Mouse (Mus musculus) G1E (cell line): ENCODE results near the gene Gm28230. TPM values are rescaled to one million over a fixed set of nuclear protein-coding genes. Genes with fewer than 3 reads are reported as not detected.

Source experiments
- ATAC-seq: 2 replicates; pipeline ENCODE4 v1.8.0; 2016; ENCODE audit warnings: mild to moderate bottlenecking; ENCODE audit not compliant: insufficient number of reproducible peaks, poor library complexity, low FRiP score, severe bottlenecking; ENCODE audit errors: extremely low read depth
- DNase-seq: peaks from one replicate; pipeline ENCODE4 v3.0.0; 2012; ENCODE audit warnings: low spot score
- H3K27me3 ChIP-seq: 2 replicates; pipeline ENCODE4 v1.6.1; 2012; ENCODE audit warnings: mild to moderate bottlenecking, low read length, inconsistent platforms; ENCODE audit not compliant: insufficient read depth
- H3K36me3 ChIP-seq: replicated peaks from 2 replicates; pipeline ENCODE3; 2012; ENCODE audit warnings: mild to moderate bottlenecking, inconsistent platforms
- H3K4me1 ChIP-seq: 2 replicates; pipeline ENCODE4 v1.6.1; 2012; ENCODE audit warnings: low read depth, low read length, inconsistent platforms, mixed read lengths; ENCODE audit not compliant: insufficient read depth
- H3K4me3 ChIP-seq: 2 replicates; pipeline ENCODE4 v1.5.1; 2012; ENCODE audit warnings: low read depth, mild to moderate bottlenecking, inconsistent platforms, low read length, moderate library complexity, mixed read lengths
- H3K9me3 ChIP-seq: replicated peaks from 2 replicates; pipeline ENCODE4 v1.6.1; 2012; ENCODE audit warnings: inconsistent platforms
- CTCF ChIP-seq: IDR thresholded peaks from 2 replicates; pipeline ENCODE4 v1.5.1; 2012; ENCODE audit warnings: low read depth, low read length, inconsistent platforms, mixed read lengths
- GATA1 ChIP-seq: IDR thresholded peaks from 2 replicates; pipeline ENCODE4 v1.6.1; 2012; ENCODE audit warnings: borderline replicate concordance, low read length, inconsistent platforms, mixed read lengths
- GATA2 ChIP-seq: IDR thresholded peaks from 2 replicates; pipeline ENCODE4 v1.6.1; 2012; ENCODE audit warnings: low read depth, low read length, inconsistent platforms, borderline replicate concordance
- POLR2AphosphoS5 ChIP-seq: IDR thresholded peaks from 2 replicates; pipeline ENCODE4 v1.6.1; 2012; ENCODE audit warnings: low read depth, low read length, inconsistent platforms; ENCODE audit not compliant: insufficient replicate concordance
- TAL1 ChIP-seq: conservative IDR thresholded peaks from 2 replicates; pipeline ENCODE4 v1.6.1; 2012; ENCODE audit warnings: low read depth, low read length, inconsistent platforms, mixed read lengths
- polyA plus RNA-seq: library from polyadenylated mRNA; stranded (reverse); fragments of >175 nt; gene quantifications from 2 replicates; pipeline ENCODE4 v1.2.3, GENCODE M21; 2012
- total RNA-seq, 2 experiments: library from RNA; stranded (forward) in 1 of 2; stranded (reverse) in 1 of 2; fragments of 200-1000 nt in 1 of 2; fragments of >200 nt in 1 of 2; fragmentation: Nextera tagmentation in 1 of 2; gene quantifications; 2 replicates each; pipeline ENCODE4 v1.2.3; 2014 to 2017

Gm28230 gene
- total and polyA plus RNA-seq, 3 experiments: 0.33 to 1.2 (median 0.55) TPM

DNA sequence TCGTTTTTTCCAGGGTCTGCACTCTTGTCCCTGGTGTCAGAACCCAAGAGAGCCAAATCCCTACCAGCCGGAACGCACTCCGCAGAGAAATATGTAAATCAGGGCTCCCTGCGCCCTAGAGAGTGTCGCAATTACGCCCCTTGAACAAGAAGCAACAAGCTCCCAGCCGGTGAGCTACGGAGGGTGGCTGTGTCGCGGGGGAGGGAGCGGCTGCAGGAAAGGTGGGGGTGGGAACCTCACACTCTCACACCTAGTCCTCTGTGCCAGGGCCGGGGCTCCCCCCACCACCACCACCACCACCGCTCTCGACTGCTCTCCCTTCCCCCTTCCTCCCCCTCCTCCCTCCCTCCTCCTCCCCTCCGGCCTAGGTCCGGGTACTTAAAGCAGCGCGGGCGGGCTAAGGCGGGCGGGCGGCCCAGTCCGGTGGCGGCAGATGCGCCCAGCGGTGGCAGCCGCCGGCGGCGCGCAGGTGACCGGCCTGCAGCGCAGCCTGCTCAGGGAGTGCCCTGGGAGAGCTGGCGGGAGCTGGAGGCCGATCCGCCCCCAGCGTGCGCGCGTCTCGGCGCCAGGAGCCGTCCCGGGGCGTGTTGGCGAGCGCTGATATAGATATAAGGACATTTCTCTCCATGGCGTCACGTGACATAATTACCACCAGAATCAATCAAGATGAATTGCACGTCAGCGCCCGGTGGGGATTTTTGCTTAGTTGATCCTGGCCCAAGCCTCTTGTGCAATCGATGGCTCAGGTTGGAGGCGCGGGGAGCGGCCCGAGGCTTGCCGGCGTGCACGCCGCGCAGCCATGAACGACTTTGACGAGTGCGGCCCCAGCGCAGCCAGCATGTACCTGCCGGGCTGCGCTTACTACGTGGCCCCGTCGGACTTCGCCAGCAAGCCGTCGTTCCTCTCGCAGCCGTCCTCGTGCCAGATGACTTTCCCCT is 44.7 kb upstream of the Gm28230 start:
- Histone ChIP-seq H3K4me3 (no peak overlapping the region; the same call in 1 of the 2 replicates), H3K27me3 (peaks cover 24% of the 10 kb centered on the region), H3K9me3 (peaks cover 23% of the 10 kb centered on the region), H3K36me3 (no peaks in the 10 kb centered on the region), H3K4me1 (no peaks in the 10 kb centered on the region)
- ATAC-seq: no peak
- no peak for DNase-seq
- TF ChIP-seq POLR2AphosphoS5: no peak
- TF ChIP-seq CTCF: no peak
- TF ChIP-seq GATA2: no peak
- TF ChIP-seq GATA1: no peak
- no peak for TF ChIP-seq TAL1

DNA sequence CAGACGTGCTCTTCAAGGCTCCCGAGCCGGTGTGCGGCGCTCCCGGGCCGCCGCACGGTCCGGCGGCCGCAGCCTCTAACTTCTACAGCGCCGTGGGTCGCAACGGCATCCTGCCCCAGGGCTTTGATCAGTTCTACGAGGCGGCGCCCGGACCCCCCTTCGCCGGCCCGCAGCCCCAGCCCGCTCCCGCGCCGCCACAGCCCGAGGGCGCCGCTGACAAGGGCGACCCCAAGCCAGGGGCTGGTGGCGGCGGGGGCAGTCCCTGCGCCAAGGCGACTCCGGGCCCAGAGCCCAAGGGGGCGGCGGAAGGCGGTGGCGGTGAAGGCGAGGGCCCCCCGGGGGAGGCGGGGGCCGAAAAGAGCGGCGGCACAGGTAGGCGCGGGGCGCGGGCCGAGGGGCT is 43.7 kb upstream of the Gm28230 start:
- Histone ChIP-seq H3K36me3 (no peaks in the 10 kb centered on the region), H3K27me3 (peaks cover 33% of the 10 kb centered on the region), H3K4me3 (no peak overlapping the region; the same call in 1 of the 2 replicates), H3K9me3 (peaks cover 23% of the 10 kb centered on the region), H3K4me1 (no peaks in the 10 kb centered on the region)
- no peak for DNase-seq
- TF ChIP-seq GATA2: no peak
- TF ChIP-seq POLR2AphosphoS5: no peak
- no peak for TF ChIP-seq GATA1
- no peak for TF ChIP-seq TAL1
- TF ChIP-seq CTCF: no peak
- no peak for ATAC-seq

DNA sequence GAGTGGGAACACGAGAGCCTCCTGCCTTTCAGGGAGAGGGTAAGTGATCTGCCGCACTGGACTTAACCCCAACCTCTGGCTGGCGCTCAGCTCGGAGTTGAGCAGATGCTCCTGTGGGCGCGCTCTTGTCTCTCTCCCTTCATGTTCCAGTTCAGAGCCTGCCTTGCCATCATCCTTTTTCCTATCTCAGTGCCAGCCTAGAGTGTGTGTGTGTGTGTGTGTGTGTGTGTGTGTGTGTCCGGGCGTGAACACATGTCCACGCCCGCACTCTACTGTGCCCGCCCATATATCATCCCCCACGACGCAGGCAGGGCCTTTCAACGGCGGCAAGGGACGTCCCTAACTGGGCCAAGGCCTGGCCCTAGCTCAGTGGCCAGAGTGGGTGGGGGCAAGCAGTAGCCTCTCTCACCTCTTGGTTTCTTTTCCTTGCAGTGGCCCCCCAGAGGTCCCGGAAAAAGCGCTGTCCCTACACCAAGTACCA is 43.0 kb upstream of the Gm28230 start:
- H3K36me3 ChIP-seq: no peaks in the 10 kb centered on the region
- no peak overlapping the region for H3K4me3 ChIP-seq
- ATAC-seq (no peak), DNase-seq (no peak)
- H3K4me1 ChIP-seq: no peaks in the 10 kb centered on the region
- TF ChIP-seq TAL1 (no peak), GATA1 (no peak), POLR2AphosphoS5 (no peak), GATA2 (no peak), CTCF (no peak)
- peaks cover 23% of the 10 kb centered on the region for H3K9me3 ChIP-seq
- H3K27me3 ChIP-seq: peaks cover 35% of the 10 kb centered on the region

DNA sequence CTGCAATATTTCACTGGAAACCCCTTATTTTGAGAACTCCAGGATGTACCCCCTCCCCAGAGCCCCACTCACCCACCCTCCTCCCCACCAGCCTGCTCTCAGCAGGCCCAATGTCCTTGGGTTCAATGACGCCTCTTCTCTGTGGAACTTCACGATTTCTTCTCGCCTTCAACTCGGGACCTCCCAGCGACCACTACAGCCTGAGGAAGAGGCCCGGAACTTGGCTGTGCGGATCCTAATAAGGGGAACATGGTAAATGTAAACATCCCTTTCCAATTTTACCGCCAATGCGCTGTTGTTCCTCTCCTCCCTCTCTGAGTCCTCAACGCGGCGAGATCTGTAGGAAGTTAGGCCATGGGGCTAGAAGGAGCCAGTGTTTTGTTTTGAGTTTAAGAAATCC is 42.4 kb upstream of the Gm28230 start:
- DNase-seq (no peak), ATAC-seq (no peak)
- Histone ChIP-seq H3K9me3 (peaks cover 23% of the 10 kb centered on the region), H3K36me3 (no peaks in the 10 kb centered on the region), H3K4me3 (no peak overlapping the region), H3K27me3 (peaks cover 35% of the 10 kb centered on the region), H3K4me1 (no peaks in the 10 kb centered on the region)
- TF ChIP-seq GATA2 (no peak), GATA1 (no peak), POLR2AphosphoS5 (no peak), TAL1 (no peak), CTCF (no peak)

DNA sequence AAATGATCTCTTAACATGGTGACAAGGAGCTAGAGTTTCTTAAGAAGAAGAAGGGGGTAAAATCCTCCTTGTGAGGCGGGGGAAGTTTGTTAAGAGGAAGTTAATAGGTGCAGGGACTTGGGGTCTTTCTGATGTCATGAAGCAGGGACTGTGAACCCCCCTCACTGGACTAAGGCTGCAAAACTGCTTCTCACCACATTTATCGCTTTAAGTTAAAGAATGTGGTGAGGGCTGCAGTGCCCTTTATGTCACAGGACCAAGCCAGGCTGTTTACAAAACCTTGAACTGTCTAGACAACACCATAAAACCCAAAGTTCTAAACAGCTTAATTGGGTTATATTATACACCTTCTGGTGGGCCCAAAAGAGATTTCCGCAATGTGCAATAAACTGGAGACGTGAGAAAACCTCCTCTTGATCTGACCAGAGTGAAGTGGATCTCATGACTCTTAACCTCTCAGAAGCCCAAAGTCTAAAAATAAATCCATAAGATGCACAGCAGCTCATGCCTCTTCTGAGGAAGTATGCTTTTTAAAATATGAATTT is 41.4 kb upstream of the Gm28230 start:
- no peaks in the 10 kb centered on the region for H3K36me3 ChIP-seq
- no peak for TF ChIP-seq CTCF
- TF ChIP-seq TAL1: no peak
- TF ChIP-seq GATA1: no peak
- no peak for TF ChIP-seq GATA2
- TF ChIP-seq POLR2AphosphoS5: no peak
- no peaks in the 10 kb centered on the region for H3K4me1 ChIP-seq
- peaks cover 37% of the 10 kb centered on the region for H3K27me3 ChIP-seq
- no peak for DNase-seq
- ATAC-seq: no peak
- peaks cover 21% of the 10 kb centered on the region for H3K9me3 ChIP-seq
- no peak overlapping the region for H3K4me3 ChIP-seq

DNA sequence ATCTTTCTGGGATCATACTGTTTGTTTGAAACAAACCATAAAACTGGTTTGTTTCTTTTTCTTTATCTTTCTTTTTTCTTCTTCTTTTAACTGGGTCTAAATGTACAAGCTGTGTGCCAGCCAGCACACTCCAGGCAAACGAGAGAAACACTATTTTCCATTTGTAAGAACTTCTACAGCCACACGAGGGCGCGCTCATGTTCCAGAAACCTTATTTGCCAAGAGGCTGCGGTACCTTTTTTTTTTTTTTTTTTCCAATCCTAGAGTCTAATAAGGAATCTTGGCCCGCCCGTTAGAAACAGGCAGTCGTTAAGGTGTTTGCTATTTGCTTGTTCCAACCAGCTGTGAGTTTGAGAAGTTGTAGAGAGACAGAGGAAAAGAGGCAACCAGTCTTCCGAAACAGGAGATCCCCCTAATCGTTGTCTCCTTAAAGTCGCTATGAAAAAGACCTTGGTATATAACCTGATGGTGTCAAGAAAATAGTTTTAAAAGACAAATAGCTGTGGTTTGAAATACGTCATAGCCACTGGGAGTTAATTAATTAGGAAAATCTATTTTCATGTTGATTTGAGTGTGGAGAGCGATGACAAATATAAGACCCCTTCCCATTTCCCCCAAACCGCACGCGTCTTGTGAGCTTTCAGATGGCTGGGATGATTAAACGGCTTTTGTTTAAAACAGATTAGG is 40.1 kb upstream of the Gm28230 start:
- Histone ChIP-seq H3K4me1 (no peaks in the 10 kb centered on the region), H3K27me3 (peaks cover 39% of the 10 kb centered on the region)

More for the DNA sequence above, 40.1 kb upstream of the Gm28230 start:
- no peak for DNase-seq
- TF ChIP-seq GATA2: no peak
- TF ChIP-seq TAL1: no peak
- TF ChIP-seq POLR2AphosphoS5: no peak
- TF ChIP-seq GATA1: no peak
- TF ChIP-seq CTCF: no peak
- H3K4me3 ChIP-seq: no peak overlapping the region
- peaks cover 19% of the 10 kb centered on the region for H3K9me3 ChIP-seq
- no peaks in the 10 kb centered on the region for H3K36me3 ChIP-seq
- ATAC-seq: no peak
